Mouse (Mus musculus) ES-E14 (cell line): Measurements from ENCODE around the gene Olfr477. TPM values are rescaled to one million over a fixed set of nuclear protein-coding genes. Genes with fewer than 3 reads are reported as not detected.

ENCODE experiments used
- DNase-seq: peaks from one replicate; pipeline ENCODE4 v3.0.0-alpha.2; 2013; ENCODE audit warnings: low read depth, low spot score
- H3K27ac ChIP-seq: 2 replicates; pipeline ENCODE4 v1.5.1; 2012; ENCODE audit warnings: low read depth, mild to moderate bottlenecking, low read length, moderate library complexity, mixed read lengths; ENCODE audit not compliant: poor library complexity, insufficient read depth, severe bottlenecking
- H3K36me3 ChIP-seq: 2 replicates; pipeline ENCODE4 v1.6.1; 2012; ENCODE audit warnings: mild to moderate bottlenecking, low read length, moderate library complexity, mixed read lengths; ENCODE audit not compliant: control insufficient read depth, poor library complexity, insufficient read depth, severe bottlenecking
- H3K4me1 ChIP-seq, 2 experiments: fragments of 150-350 bp in 1 of 2; sonication (generic) in 1 of 2; 2 replicates each; pipeline ENCODE4 v1.6.1; 2012; ENCODE audit warnings: low read length in 2 of 2, mild to moderate bottlenecking in 1 of 2, mixed read lengths in 1 of 2; ENCODE audit not compliant: control insufficient read depth in 2 of 2, insufficient read depth in 2 of 2, poor library complexity in 1 of 2
- H3K4me3 ChIP-seq, 2 experiments: fragments of 150-350 bp in 1 of 2; sonication (generic) in 1 of 2; 2 replicates each; pipeline ENCODE4 v1.5.1; 2012; ENCODE audit warnings: low read length in 2 of 2, low read depth in 1 of 2, mild to moderate bottlenecking in 1 of 2, mixed read lengths in 1 of 2; ENCODE audit not compliant: insufficient read depth in 1 of 2, poor library complexity in 1 of 2, severe bottlenecking in 1 of 2
- H3K9ac ChIP-seq: 2 replicates; pipeline ENCODE4 v1.6.1; 2012; ENCODE audit warnings: low read depth, mild to moderate bottlenecking, low read length, mixed read lengths; ENCODE audit not compliant: poor library complexity, insufficient read depth, severe bottlenecking
- H3K9me3 ChIP-seq: fragments of 150-350 bp; sonication (generic); 2 replicates; pipeline ENCODE4 v1.6.1; 2012; ENCODE audit warnings: low read depth, mild to moderate bottlenecking, low read length; ENCODE audit not compliant: control insufficient read depth, insufficient read depth
- CHD2 ChIP-seq: IDR thresholded peaks from 2 replicates; pipeline ENCODE4 v1.6.1; 2014; ENCODE audit warnings: mild to moderate bottlenecking, low read depth, low read length, inconsistent platforms
- MAFK ChIP-seq: IDR thresholded peaks from 2 replicates; pipeline ENCODE4 v1.6.1; 2014; ENCODE audit warnings: mild to moderate bottlenecking, low read depth, low read length, inconsistent platforms; ENCODE audit not compliant: insufficient read depth
- ZC3H11A ChIP-seq: IDR thresholded peaks from 2 replicates; pipeline ENCODE4 v1.6.1; 2012; ENCODE audit warnings: low read depth, mild to moderate bottlenecking, inconsistent platforms, low read length, borderline replicate concordance
- ZNF384 ChIP-seq: IDR thresholded peaks from 2 replicates; pipeline ENCODE4 v1.6.1; 2012; ENCODE audit warnings: low read depth, low read length, inconsistent platforms
- in situ Hi-C, 2 experiments: fragments of 600-800 bp; cut with MboI; formaldehyde crosslinking; loops; one replicate each; pipeline ENCODE4 v1.15.1; 2025; ENCODE audit warnings: low sequenced_read_pairs in 2 of 2, inconsistent platforms in 1 of 2; ENCODE audit not compliant: unreplicated experiment in 2 of 2
- total RNA-seq: library from RNA; depleted of rRNA; stranded (reverse); fragments of 300-350 nt; gene quantifications from 2 replicates; pipeline ENCODE4 v1.2.3, GENCODE M21; 2012; rRNA removed

Olfr477 gene
- total RNA-seq, 1 experiment, result not detected

GRCm38 (mm10) chr7:108033889-108034288 is 47.4 kb downstream of the Olfr477 start, which contains the start of gene Olfr478:
Gene Olfr478, minus strand, starts transcription at chr7:108033989.
- Histone ChIP-seq H3K27ac (no peak within 1 kb of the TSS), H3K4me1 (no peaks in the 10 kb centered on the region), H3K36me3 (no peaks in the 10 kb centered on the region), H3K4me3 (no peak within 1 kb of the TSS), H3K9me3 (no peaks in the 10 kb centered on the region), H3K9ac (no peak within 1 kb of the TSS)
- in situ Hi-C loops, result no loop called here
- no peak for DNase-seq
- TF ChIP-seq ZC3H11A (no peak), MAFK (no peak), ZNF384 (no peak), CHD2 (no peak)

Other genes starting within 250 kb of the Olfr477 start
- gene Cyb5r2, start 228.7 kb upstream of the Olfr477 start, total RNA-seq, result 0.62 and 0.85 TPM in 2 replicates
- gene Ovch2, start 185.5 kb upstream of the Olfr477 start, total RNA-seq, result not detected in 2 replicates
- not detected in 2 replicates for gene Olfr467, start 174.4 kb upstream of the Olfr477 start, total RNA-seq
- gene Olfr469, start 161.2 kb upstream of the Olfr477 start, total RNA-seq, result not detected in 2 replicates
- gene Olfr470, start 139.2 kb upstream of the Olfr477 start, total RNA-seq, result not detected in 2 replicates
- gene Olfr472, start 88.8 kb upstream of the Olfr477 start, total RNA-seq, result not detected in 2 replicates
- gene Olfr473, start 56.2 kb upstream of the Olfr477 start, total RNA-seq, result not detected in 2 replicates
- not detected in 2 replicates for gene Olfr474, start 32.0 kb upstream of the Olfr477 start, total RNA-seq
- not detected in 2 replicates for gene Olfr476, start 21.9 kb upstream of the Olfr477 start, total RNA-seq
- not detected in 2 replicates for gene Olfr478, start 47.3 kb downstream of the Olfr477 start, total RNA-seq
- not detected in 2 replicates for gene Olfr479, start 64.0 kb downstream of the Olfr477 start, total RNA-seq
- not detected in 2 replicates for gene Olfr480, start 80.7 kb downstream of the Olfr477 start, total RNA-seq
- gene Olfr481, start 93.2 kb downstream of the Olfr477 start, total RNA-seq, result not detected in 2 replicates
- gene Olfr482, start 110.9 kb downstream of the Olfr477 start, total RNA-seq, result not detected in 2 replicates
- gene Olfr483, start 114.2 kb downstream of the Olfr477 start, total RNA-seq, result not detected in 2 replicates
- not detected in 2 replicates for gene Olfr484, start 140.8 kb downstream of the Olfr477 start, total RNA-seq
- gene Olfr485, start 173.2 kb downstream of the Olfr477 start, total RNA-seq, result not detected in 2 replicates
- not detected in 2 replicates for gene Olfr486, start 186.0 kb downstream of the Olfr477 start, total RNA-seq
- not detected in 2 replicates for gene Olfr487, start 227.9 kb downstream of the Olfr477 start, total RNA-seq